Mouse (Mus musculus) spleen, postnatal 4 days (tissue): ENCODE measurements at regions not wholly inside any gene's neighbourhood (a gene's known extent, or its start where the extent isn't known, plus 50 kb on each side); places are given as distances from the start of the nearest gene placed in this dataset.

Experiments
- DNase-seq, 2 experiments: peaks; one replicate each; pipeline ENCODE4 v3.0.0; 2022; ENCODE audit warnings: low spot score in 2 of 2

GRCm38 (mm10) chr13:37503898-37504297 lies 158.9 kb downstream of the Ly86 start:
- no peak for DNase-seq

- DNase-seq = no peak
These were observed 159.4 kb downstream of the Ly86 start for GRCm38 (mm10) chr13:37504373-37504772.

- no peak for DNase-seq
These were observed 160.6 kb downstream of the Ly86 start for GRCm38 (mm10) chr13:37505617-37506016.

- DNase-seq = no peak
These were observed 161.0 kb downstream of the Ly86 start for GRCm38 (mm10) chr13:37506046-37506445.

GRCm38 (mm10) chr13:37506701-37507100 lies 161.7 kb downstream of the Ly86 start:
- DNase-seq = no peak

GRCm38 (mm10) chr13:37507146-37507545 lies 162.1 kb downstream of the Ly86 start:
- DNase-seq = no peak

- DNase-seq = no peak
These were observed 163.7 kb downstream of the Ly86 start for GRCm38 (mm10) chr13:37508385-37509351.

GRCm38 (mm10) chr13:37509352-37509851 lies 164.4 kb downstream of the Ly86 start:
- DNase-seq = no peak

GRCm38 (mm10) chr13:37510511-37510910 lies 165.5 kb downstream of the Ly86 start:
- DNase-seq = no peak

GRCm38 (mm10) chr13:37511006-37511405 lies 166.0 kb downstream of the Ly86 start:
- no peak for DNase-seq

- no peak for DNase-seq
These were observed 166.4 kb downstream of the Ly86 start for GRCm38 (mm10) chr13:37511406-37511805.

- DNase-seq = no peak
These were observed 167.8 kb downstream of the Ly86 start for GRCm38 (mm10) chr13:37512781-37513180.

- DNase-seq = no peak
These were observed 168.3 kb downstream of the Ly86 start for GRCm38 (mm10) chr13:37513206-37513904.

- DNase-seq = no peak
These were observed 169.0 kb downstream of the Ly86 start for GRCm38 (mm10) chr13:37513905-37514607.

- no peak for DNase-seq
These were observed 169.8 kb downstream of the Ly86 start for GRCm38 (mm10) chr13:37514641-37515305.

- no peak for DNase-seq
These were observed 172.2 kb downstream of the Ly86 start for GRCm38 (mm10) chr13:37517055-37517807.

- no peak for DNase-seq
These were observed 174.9 kb downstream of the Ly86 start for GRCm38 (mm10) chr13:37519948-37520347.

- DNase-seq = no peak
These were observed 180.2 kb downstream of the Ly86 start for GRCm38 (mm10) chr13:37525097-37525726.

- DNase-seq = no peak
These were observed 181.1 kb downstream of the Ly86 start for GRCm38 (mm10) chr13:37526102-37526501.

GRCm38 (mm10) chr13:37528380-37528779 lies 183.4 kb downstream of the Ly86 start:
- no peak for DNase-seq
